Mouse (Mus musculus) small intestine, adult 2 months (tissue): Measurements from ENCODE around the gene Pgs1.

Experiments
- CTCF ChIP-seq: fragments of 200-500 bp; IDR thresholded peaks from 2 replicates; pipeline ENCODE4 v1.5.1; 2012; ENCODE audit warnings: low read depth, mild to moderate bottlenecking, control low read depth, inconsistent platforms, low read length, moderate library complexity, mixed read lengths; ENCODE audit not compliant: insufficient replicate concordance, insufficient read length; ENCODE audit errors: extremely low read depth
- POLR2A ChIP-seq: fragments of 200-500 bp; IDR thresholded peaks from 2 replicates; pipeline ENCODE4 v1.6.1; 2012; ENCODE audit warnings: low read depth, mild to moderate bottlenecking, control low read depth, inconsistent platforms, low read length, moderate library complexity

- TF ChIP-seq CTCF (no peak), POLR2A (no peak)
Measured at GRCm38 (mm10) chr11:117997085-117997484, 11.0 kb downstream of the Pgs1 start.
